Mouse (Mus musculus) left cerebral cortex, adult 2 months (tissue): ENCODE measurements at regions not wholly inside any gene's neighbourhood (a gene's known extent, or its start where the extent isn't known, plus 50 kb on each side); places are given as distances from the start of the nearest gene placed in this dataset.

ENCODE experiments used
- DNase-seq, 2 experiments: peaks; one replicate each; pipeline ENCODE4 v3.0.0; 2021 to 2022; ENCODE audit warnings: low spot score in 2 of 2, mixed read lengths in 1 of 2; ENCODE audit errors: extremely low spot score in 1 of 2
- H3K27ac ChIP-seq: fragments of 200-600 bp; 2 replicates; pipeline ENCODE4 v1.8.1; 2022
- H3K4me3 ChIP-seq: fragments of 200-600 bp; 2 replicates; pipeline ENCODE4 v1.8.1; 2022
- CTCF ChIP-seq: fragments of 200-600 bp; IDR thresholded peaks from 2 replicates; pipeline ENCODE4 v1.8.1; 2022; ENCODE audit warnings: antibody characterized with exemption, mild to moderate bottlenecking, moderate library complexity
- intact Hi-C: fragments of 180-260 bp; cut with DNase I; formaldehyde crosslinking; loops from one replicate; pipeline ENCODE4 v1.15.1; 2025

DNA sequence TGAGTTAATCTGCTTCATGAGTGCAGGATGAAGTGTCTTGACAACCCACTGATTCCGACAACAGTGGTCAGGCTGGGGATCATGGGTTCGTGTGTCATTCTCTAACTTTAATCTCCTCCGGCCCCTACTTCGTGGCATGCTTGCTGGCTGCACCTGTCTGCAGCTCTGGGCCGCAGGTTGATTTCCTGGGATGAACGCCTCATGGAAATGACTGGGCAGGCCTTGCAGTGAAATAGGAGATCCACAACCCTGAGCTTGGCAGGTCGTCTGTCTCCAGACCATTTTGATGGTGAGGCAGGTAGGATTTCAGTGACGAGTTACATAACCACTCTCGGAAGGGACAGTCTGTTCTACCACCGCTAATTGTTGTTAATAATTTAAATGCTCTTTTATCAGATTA is 140.2 kb downstream of the Slc38a4 start:
- DNase-seq = no peak
- Histone ChIP-seq H3K27ac (no peak overlapping the region), H3K4me3 (no peak overlapping the region)
- intact Hi-C loops = no loop called here
- no peak for TF ChIP-seq CTCF

DNA sequence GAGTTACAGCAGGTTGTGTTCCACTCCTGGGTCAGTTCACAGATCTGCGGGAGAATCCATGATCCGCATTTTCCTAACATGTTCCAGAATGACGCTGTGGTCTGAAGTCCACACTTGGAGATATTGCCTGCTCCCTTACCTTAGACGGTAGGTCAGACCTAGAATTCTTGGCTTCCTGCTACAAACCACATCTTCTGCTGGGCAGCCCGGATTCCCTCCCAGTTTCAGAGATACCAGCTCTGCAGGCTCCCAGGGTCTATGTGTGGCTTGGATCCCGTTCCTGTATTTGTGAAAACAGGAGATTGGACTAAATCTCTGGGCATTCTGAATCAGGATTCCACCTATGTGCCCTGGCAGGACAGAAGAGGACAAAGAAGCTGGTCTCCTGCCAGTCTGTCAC is 140.8 kb downstream of the Slc38a4 start:
- intact Hi-C loops = no loop called here

DNA sequence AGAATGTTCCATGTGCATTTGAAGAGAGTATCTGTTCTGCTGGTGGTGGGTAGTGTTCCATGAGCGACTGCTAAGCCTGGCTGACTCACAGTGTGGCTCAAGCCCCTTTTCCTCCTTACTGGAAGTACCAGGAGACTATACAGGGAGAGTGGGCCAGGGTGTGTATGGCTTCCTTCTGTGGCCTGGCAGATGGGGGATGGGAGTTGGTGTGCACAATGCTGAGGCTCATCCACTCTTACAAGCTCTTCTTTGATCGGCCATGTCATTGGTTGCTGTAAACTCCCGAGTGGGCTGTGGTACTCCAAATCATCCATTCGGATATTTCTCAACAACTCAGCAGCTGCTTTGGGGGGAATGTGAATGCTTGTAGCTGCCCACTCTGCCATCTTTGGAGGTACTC is 150.2 kb downstream of the Slc38a4 start:
- DNase-seq = no peak
- no peak overlapping the region for H3K4me3 ChIP-seq
- no peak for TF ChIP-seq CTCF
- intact Hi-C loops = no loop called here
- no peak overlapping the region for H3K27ac ChIP-seq

More for the DNA sequence above, 140.8 kb downstream of the Slc38a4 start:
- no peak for DNase-seq
- Histone ChIP-seq H3K4me3 (no peak overlapping the region), H3K27ac (no peak overlapping the region)
- no peak for TF ChIP-seq CTCF

DNA sequence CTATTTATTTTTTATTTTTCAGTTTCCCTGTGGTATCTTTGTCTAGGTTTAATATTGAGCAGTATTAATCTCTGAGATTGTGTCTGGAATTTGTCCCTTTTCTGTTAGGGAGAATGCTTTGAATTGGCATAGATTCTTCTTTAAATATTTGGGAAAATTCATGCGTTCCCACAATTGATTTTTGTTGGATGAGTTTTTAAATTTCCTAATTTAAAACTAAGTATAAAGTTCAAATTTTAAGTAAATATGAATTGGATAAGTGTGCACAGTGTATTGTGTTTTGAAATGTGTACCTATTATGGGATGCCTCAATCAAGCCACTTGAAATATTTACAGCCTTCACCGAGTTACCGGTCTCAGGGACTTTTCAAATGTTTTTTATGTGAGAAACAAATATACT is 152.3 kb downstream of the Slc38a4 start:
- intact Hi-C loops = no loop called here
- Histone ChIP-seq H3K4me3 (no peak overlapping the region), H3K27ac (no peak overlapping the region)
- no peak for DNase-seq
- TF ChIP-seq CTCF = no peak

DNA sequence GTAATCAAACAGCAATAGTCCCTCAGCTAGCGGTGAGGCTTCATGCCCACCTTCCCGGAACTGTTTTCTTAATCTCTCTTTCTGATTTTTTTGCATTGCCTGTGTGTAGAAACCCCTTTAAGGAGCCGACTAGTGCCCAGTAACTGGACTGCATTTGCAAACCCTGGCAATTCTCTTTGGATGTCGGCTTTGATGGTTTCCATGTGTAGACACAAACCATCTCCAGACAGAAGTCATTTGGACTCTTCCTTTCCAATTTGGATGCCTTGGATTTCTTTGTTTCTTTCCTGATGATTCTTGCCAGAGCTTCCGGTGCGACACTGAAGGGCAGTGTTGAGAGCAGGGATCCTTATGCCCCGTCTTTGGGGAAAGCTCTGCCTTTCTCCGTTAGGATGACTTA is 153.0 kb downstream of the Slc38a4 start:
- no peak for DNase-seq
- H3K27ac ChIP-seq = no peak overlapping the region
- intact Hi-C loops = no loop called here
- no peak for TF ChIP-seq CTCF
- no peak overlapping the region for H3K4me3 ChIP-seq

DNA sequence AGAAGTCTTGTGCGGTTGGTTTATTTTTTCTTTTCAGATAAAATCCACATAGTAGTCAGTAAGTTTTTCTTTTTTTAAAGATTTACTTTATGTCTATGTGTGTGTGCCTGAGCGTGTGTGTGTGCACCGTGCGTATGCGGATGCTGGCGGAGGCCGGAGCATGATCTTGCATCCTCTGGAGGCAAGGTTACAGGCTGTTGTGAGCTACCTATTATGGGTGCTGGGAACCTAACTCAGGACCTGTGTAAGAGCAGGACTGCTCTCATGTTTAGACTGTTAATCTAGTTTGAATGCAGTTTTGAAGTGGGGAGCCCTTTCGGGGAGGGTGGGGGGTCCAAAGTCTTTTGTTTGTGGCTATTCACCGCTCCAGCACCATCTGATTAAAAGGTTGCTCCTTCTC is 154.1 kb downstream of the Slc38a4 start:
- no peak for TF ChIP-seq CTCF
- DNase-seq = no peak
- intact Hi-C loops = no loop called here
- Histone ChIP-seq H3K27ac (no peak overlapping the region), H3K4me3 (no peak overlapping the region)

DNA sequence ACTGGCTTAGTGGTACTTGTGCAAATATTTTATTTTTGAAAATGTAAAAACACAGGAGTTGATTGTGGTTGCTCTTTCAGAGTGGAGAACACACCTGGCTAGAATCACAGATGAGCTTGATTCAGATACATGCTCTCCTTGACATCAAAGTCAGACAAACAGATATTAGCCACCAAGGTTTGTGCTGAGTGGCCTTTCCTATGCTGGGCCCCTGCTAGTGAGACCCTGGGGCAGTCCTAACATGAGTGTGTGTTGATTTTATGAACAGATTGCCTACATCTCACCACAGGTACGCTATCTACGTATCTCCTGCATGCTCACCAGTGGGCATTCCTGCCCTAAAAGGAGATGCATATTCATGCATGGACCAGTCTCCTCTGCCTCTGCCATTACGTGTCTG is 157.5 kb downstream of the Slc38a4 start:
- DNase-seq = no peak
- TF ChIP-seq CTCF = no peak
- intact Hi-C loops = no loop called here
- no peak overlapping the region for H3K4me3 ChIP-seq
- H3K27ac ChIP-seq = no peak overlapping the region

DNA sequence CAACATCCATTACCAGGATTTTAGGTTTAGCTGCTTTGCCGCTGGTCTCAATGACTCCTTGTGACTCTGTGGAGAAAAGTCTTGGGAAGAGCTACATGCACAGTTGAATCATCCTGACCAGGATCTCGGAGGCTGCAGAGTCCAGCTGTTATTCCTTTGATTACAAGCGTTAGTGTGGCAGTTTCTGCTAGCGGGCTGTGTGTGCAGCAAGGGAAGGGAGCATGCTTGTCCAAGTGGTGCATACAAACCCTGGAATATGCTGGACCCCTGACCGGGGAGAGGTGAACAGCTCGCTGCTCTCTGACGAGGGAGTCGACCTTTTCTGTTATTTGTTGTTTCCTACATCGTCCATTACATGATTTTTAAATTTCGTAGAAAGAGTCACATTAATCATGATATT is 170.9 kb downstream of the Slc38a4 start:
- intact Hi-C loops = no loop called here
- DNase-seq = no peak
- Histone ChIP-seq H3K27ac (no peak overlapping the region), H3K4me3 (no peak overlapping the region)
- no peak for TF ChIP-seq CTCF

DNA sequence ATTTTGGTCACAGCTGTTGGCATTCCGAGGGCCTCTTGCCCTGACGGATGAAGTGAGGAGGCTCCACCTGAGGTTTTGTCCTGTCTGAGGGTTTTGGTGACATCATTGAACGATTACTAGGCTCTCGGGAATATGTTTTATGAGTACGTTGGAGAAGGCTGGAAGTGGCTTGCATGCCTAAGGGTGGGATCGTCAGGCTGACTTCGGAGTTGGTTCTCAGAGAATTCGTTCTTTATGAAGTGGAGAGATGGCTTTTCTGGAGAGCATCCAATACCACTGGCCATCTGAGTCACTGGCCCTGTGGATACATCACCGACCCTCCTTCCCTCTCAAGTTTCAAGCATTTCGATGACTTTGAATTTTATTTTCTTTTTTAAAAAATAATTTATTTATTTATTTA is 172.0 kb downstream of the Slc38a4 start:
- no peak for TF ChIP-seq CTCF
- intact Hi-C loops = no loop called here
- no peak for DNase-seq

DNA sequence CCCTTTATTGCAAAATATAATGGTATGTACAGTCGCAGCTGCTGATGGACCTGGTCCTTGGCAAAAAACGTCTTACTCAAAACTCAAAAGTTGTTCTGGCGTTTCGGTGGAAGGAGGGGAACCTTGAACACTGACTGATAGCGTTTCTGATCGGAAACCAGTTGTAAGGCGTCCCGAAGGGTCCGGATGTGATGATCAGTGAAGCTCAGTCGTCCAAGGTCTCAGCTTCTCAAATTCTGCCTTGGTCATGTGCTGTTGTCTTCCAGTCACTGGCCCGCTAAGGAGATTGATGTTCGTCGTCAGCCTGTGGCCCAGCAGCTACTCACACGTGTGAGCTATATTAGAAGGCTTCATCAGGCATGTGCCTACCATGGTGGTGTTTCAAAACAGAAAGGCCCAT is 173.5 kb downstream of the Slc38a4 start:
- no peak for TF ChIP-seq CTCF
- no peak overlapping the region for H3K4me3 ChIP-seq
- no peak overlapping the region for H3K27ac ChIP-seq
- DNase-seq = no peak
- intact Hi-C loops = no loop called here

More for the DNA sequence above, 172.0 kb downstream of the Slc38a4 start:
- Histone ChIP-seq H3K4me3 (no peak overlapping the region), H3K27ac (no peak overlapping the region)

DNA sequence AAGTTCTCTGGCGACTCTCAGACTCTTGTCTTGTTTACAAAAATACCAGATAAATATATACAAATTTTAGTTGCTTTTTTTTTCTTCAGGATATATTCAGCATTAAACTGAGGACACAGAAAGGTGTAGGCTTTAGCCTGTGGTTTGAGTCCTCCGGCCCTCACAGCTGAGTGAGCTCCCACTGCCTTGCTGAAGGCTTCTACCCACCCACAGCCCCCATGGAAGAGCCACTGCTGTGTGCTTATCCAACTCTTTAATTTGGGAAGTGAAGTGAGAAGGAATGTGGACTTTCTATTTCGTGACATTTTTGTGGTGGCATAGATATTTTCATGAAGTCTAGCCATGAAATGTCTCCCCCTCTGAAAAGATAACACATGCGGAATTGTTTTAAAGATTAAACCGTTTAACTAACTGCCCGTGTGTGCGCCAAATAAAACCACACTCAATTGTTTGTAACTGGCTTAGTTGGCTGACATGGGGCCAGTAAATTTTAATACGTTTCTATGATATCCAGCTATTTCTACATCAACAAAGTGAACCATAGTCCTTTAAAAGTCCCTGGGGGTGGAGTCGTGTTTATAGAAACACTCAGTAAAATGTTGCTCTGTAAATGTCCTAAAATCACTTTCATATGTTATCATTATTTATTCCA is 174.1 kb downstream of the Slc38a4 start:
- H3K4me3 ChIP-seq = no peak overlapping the region
- intact Hi-C loops = no loop called here
- TF ChIP-seq CTCF = no peak
- DNase-seq = no peak
- no peak overlapping the region for H3K27ac ChIP-seq

DNA sequence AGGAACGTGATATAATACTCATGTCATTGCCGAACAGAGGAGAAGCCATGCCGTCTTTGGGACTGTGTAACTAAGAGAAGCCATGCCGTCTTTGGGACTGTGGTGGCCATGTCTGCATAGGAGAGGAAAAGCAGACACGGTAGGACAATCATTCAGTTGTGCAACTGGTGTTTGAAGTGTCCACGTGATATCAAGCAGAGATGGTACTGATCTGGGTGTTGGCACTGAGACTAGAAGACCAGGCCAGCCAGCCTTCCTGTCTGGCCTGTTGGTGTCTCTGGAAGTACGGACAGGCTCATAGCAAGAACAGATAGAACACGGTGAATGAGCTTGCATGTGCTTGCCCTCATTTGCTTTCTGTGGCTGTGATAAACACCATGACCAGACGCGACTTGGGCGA is 175.7 kb downstream of the Slc38a4 start:
- Histone ChIP-seq H3K4me3 (no peak overlapping the region), H3K27ac (no peak overlapping the region)
- no peak for DNase-seq
- intact Hi-C loops = no loop called here
- no peak for TF ChIP-seq CTCF

DNA sequence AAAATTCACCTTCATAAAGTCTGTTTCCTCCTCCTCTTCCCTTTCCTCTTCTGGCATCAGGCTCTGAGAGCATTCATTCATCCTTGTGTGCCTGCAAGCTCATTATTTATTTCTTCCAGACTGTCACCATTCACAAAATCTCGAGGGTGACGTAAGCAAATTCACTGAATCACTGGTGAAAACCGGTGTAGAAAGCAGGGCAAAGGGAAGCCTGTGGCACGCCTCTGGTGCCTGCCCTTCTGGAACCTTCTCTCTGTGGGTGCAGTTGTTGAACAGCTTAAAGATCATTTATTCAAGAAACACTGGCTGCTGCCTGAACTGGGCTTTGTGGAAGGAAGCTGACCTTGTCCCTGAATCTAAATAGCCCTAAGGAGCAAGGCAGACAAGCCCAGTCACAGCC is 177.0 kb downstream of the Slc38a4 start:
- Histone ChIP-seq H3K4me3 (no peak overlapping the region), H3K27ac (no peak overlapping the region)
- DNase-seq = no peak
- intact Hi-C loops = no loop called here
- no peak for TF ChIP-seq CTCF
